Mouse (Mus musculus): ENCODE measurements around the gene Eef2k. TPM values are rescaled to one million over a fixed set of nuclear protein-coding genes. Genes with fewer than 3 reads are reported as not detected.

Eef2k gene
- 38.9 and 40.3 TPM in 2 replicates for polyA plus RNA-seq (2015; fragmentation: Nextera tagmentation; extraction: Ambion mirVana)

DNA sequence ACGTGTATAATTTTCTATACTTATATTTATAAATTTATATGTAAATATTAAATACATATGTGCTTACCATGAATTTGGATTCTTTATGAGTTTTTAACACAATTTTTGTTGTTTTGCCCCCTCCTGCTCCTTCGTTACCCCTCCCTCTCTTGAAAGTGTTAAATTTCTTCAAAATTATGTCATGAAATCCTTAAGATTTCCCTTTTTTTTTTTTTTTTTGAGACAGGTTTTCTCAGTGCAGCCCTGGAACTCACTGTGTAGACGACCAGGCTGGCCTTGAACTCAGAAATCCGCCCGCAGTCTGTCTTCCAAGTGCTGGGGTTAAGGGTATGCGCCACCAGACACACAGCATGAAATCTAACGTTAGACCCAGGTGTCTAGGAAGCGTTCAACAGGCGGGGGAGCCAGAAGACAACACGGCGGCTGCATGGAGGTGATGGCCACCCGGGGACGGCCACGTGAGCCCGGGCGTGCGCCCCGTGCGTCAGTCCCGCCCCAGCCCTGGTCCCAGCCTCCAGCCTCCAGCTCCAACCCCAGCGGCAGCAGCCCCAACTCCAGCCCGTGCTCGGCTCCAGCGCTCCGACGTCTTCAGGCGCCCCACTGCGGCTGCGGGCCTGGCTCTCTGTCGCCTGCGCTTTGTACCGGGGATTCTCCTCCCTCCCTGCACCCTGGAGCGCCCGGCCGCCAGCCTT is at the start of gene Eef2k:
TSS of gene Eef2k (plus strand) at position 487 of the 692 bp plus-strand sequence.
- no peaks in the 10 kb centered on the region for H3K27me3 ChIP-seq (replicated peaks; ENCODE audit: control insufficient read depth, insufficient read depth, low read length)
- H3K27ac ChIP-seq (ENCODE audit: low read length) = peak within 1 kb of the TSS; percentile 99
- H3K4me3 ChIP-seq (replicated peaks; ENCODE audit: low read length) = peak within 1 kb of the TSS; percentile 82
- H3K9ac ChIP-seq (replicated peaks; ENCODE audit: low read depth, low read length) = peak within 1 kb of the TSS; percentile 93
- H3K9me3 ChIP-seq (ENCODE audit: control insufficient read depth, low read length) = no peaks in the 10 kb centered on the region
- 3% methylated on average over 33 of the region's 35 CpGs for WGBS
- H3K4me2 ChIP-seq (ENCODE audit: low read length) = peak within 1 kb of the TSS; percentile 52
- peaks cover 15% of the 10 kb centered on the region for H3K4me1 ChIP-seq (replicated peaks; ENCODE audit: control insufficient read depth, insufficient read depth, low read length)
- ATAC-seq = peak; percentile 91
- H3K36me3 ChIP-seq (ENCODE audit: control insufficient read depth, insufficient read depth) = no peaks in the 10 kb centered on the region

DNA sequence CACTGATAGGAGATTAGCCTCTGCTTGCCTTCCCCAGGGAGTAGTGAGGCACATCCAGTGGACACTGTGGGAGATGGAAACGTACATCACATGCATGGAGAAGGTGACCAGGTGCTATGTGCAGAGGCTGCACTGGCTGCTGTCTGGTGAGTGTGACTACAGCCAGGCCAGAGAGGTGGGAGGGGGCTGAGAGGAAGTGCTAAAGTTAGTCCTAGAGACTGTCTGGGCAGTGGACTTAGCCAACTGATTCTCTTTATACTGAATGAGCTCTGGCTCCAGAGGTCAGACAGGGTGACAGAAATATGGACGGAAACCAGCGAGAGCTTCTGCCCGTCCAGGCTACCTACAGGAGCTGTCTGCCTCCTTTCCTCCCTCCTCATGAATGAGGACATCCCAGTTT is 47.1 kb upstream of the Eef2k start:
- WGBS = 83% methylated on average over 4 of the region's 4 CpGs
- no peaks in the 10 kb centered on the region for H3K4me1 ChIP-seq (replicated peaks; ENCODE audit: control insufficient read depth, insufficient read depth, low read length)
- H3K27me3 ChIP-seq (replicated peaks; ENCODE audit: control insufficient read depth, insufficient read depth, low read length) = no peaks in the 10 kb centered on the region

GRCm38 (mm10) chr7:120796369-120796768 is 46.3 kb upstream of the Eef2k start:
- Histone ChIP-seq H3K36me3 (ENCODE audit: control insufficient read depth, insufficient read depth) (no peaks in the 10 kb centered on the region), H3K4me1 (replicated peaks; ENCODE audit: control insufficient read depth, insufficient read depth, low read length) (no peaks in the 10 kb centered on the region), H3K27ac (ENCODE audit: low read length) (no peak overlapping the region), H3K27me3 (replicated peaks; ENCODE audit: control insufficient read depth, insufficient read depth, low read length) (no peaks in the 10 kb centered on the region), H3K9ac (replicated peaks; ENCODE audit: low read depth, low read length) (no peak overlapping the region), H3K4me3 (replicated peaks; ENCODE audit: low read length) (no peak overlapping the region), H3K4me2 (ENCODE audit: low read length) (no peak overlapping the region), H3K9me3 (ENCODE audit: control insufficient read depth, low read length) (no peaks in the 10 kb centered on the region)
- ATAC-seq = no peak
- 74% methylated on average over 3 of the region's 3 CpGs for WGBS

More for the DNA sequence above, 47.1 kb upstream of the Eef2k start:
- Histone ChIP-seq H3K9ac (replicated peaks; ENCODE audit: low read depth, low read length) (no peak overlapping the region), H3K4me3 (replicated peaks; ENCODE audit: low read length) (no peak overlapping the region), H3K9me3 (ENCODE audit: control insufficient read depth, low read length) (no peaks in the 10 kb centered on the region), H3K4me2 (ENCODE audit: low read length) (no peak overlapping the region), H3K27ac (ENCODE audit: low read length) (no peak overlapping the region), H3K36me3 (ENCODE audit: control insufficient read depth, insufficient read depth) (no peaks in the 10 kb centered on the region)
- ATAC-seq = no peak

DNA sequence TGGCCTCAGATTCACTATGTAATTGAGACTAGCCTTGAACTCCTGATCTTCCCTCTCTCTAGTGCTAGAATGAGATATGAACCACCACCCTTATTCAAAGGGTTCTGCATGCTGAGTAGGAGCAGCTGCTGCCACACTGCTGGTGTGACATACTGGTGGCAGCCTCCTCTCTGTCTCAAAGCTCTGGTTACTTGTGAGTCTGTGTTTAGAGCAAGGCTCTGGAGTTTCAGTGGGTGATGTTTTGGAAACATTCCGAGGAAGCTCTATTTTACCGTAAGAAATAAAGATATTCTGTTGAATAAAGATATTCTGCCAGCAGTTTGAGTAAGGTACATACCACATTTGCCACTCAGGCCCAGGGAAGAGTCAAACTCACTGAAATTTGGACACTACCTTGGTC is 39.4 kb upstream of the Eef2k start:
- Histone ChIP-seq H3K36me3 (ENCODE audit: control insufficient read depth, insufficient read depth) (no peaks in the 10 kb centered on the region), H3K4me3 (replicated peaks; ENCODE audit: low read length) (no peak overlapping the region), H3K27me3 (replicated peaks; ENCODE audit: control insufficient read depth, insufficient read depth, low read length) (no peaks in the 10 kb centered on the region), H3K4me2 (ENCODE audit: low read length) (no peak overlapping the region), H3K9me3 (ENCODE audit: control insufficient read depth, low read length) (no peaks in the 10 kb centered on the region), H3K27ac (ENCODE audit: low read length) (no peak overlapping the region), H3K9ac (replicated peaks; ENCODE audit: low read depth, low read length) (no peak overlapping the region), H3K4me1 (replicated peaks; ENCODE audit: control insufficient read depth, insufficient read depth, low read length) (no peaks in the 10 kb centered on the region)
- WGBS = 96% methylated on average over 2 of the region's 2 CpGs
- ATAC-seq = no peak

DNA sequence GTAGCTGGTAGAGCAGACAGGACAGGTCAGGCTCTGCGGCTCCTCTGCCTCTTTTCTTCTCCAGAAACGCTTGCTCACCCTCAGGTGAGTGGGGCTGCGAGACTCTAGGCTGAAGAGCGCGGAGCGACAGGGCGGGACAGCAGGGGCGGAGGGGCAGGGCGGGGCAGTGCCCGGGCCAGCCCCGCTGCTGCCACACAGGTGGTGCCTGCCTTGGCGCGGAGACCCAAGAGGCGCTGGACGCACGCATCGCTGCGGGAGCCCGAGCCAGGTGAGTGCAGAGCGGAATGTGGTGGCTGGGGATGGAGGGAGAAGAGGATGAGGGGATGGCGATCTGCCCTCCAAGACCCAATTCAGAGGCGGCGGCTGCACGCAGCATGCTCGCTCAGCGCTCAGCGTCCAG is 32.9 kb upstream of the Eef2k start:
- ATAC-seq = no peak
- WGBS = 4% methylated on average over 27 of the region's 27 CpGs
- Histone ChIP-seq H3K4me2 (ENCODE audit: low read length) (peak overlapping the region; percentile 44), H3K4me1 (replicated peaks; ENCODE audit: control insufficient read depth, insufficient read depth, low read length) (no peaks in the 10 kb centered on the region), H3K27ac (ENCODE audit: low read length) (no peak overlapping the region), H3K4me3 (replicated peaks; ENCODE audit: low read length) (peak overlapping the region; percentile 9; the same call in 1 of the 2 replicates), H3K9me3 (ENCODE audit: control insufficient read depth, low read length) (no peaks in the 10 kb centered on the region), H3K9ac (replicated peaks; ENCODE audit: low read depth, low read length) (0 out of 2 replicates have a peak overlapping the region, but pooled peaks have one; percentile 30), H3K36me3 (ENCODE audit: control insufficient read depth, insufficient read depth) (no peaks in the 10 kb centered on the region), H3K27me3 (replicated peaks; ENCODE audit: control insufficient read depth, insufficient read depth, low read length) (no peaks in the 10 kb centered on the region; the same call in 1 of the 2 replicates)

DNA sequence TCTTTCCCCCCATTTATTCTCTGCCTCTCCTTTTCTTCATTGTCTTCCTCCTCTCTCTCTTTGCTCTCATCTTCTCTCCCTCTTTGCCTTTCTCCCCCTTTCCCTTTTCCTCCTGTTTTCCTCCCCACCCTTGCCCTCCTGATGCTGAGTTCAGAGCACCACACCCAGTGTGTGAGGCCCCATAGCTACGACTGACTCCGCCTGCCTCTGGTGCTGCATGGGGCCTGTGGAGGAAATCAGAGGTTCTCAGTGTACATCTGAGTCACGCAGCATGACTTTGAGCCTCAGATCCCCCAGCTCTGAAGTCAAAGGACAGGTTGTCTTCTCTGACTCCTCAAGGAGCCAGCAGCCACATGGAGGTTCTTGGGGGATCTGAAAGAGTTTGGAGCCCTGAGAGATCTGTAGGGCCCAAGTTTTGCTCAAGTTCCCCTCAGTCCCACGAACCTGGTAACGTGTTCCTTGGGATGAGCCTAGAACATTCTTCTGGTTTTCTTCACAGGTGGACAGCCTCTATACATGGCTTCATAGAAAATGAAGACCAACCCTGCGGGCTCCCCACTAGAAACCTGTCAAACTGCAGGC is 30.7 kb upstream of the Eef2k start, which contains the start of gene Gm5737:
TSS of gene Gm5737 (plus strand) at position 532 of the 582 bp plus-strand sequence.
- Histone ChIP-seq H3K36me3 (ENCODE audit: control insufficient read depth, insufficient read depth) (no peaks in the 10 kb centered on the region), H3K27me3 (replicated peaks; ENCODE audit: control insufficient read depth, insufficient read depth, low read length) (no peaks in the 10 kb centered on the region; the same call in 1 of the 2 replicates), H3K4me1 (replicated peaks; ENCODE audit: control insufficient read depth, insufficient read depth, low read length) (no peaks in the 10 kb centered on the region), H3K27ac (ENCODE audit: low read length) (no peak within 1 kb of the TSS), H3K4me3 (replicated peaks; ENCODE audit: low read length) (no peak within 1 kb of the TSS), H3K9ac (replicated peaks; ENCODE audit: low read depth, low read length) (no peak within 1 kb of the TSS), H3K4me2 (ENCODE audit: low read length) (no peak within 1 kb of the TSS), H3K9me3 (ENCODE audit: control insufficient read depth, low read length) (no peaks in the 10 kb centered on the region)
- no peak for ATAC-seq
- WGBS = 84% methylated on average over 6 of the region's 6 CpGs

- Histone ChIP-seq H3K27me3 (replicated peaks; ENCODE audit: control insufficient read depth, insufficient read depth, low read length) (no peaks in the 10 kb centered on the region), H3K27ac (ENCODE audit: low read length) (no peak overlapping the region), H3K36me3 (ENCODE audit: control insufficient read depth, insufficient read depth) (no peaks in the 10 kb centered on the region), H3K4me1 (replicated peaks; ENCODE audit: control insufficient read depth, insufficient read depth, low read length) (no peaks in the 10 kb centered on the region), H3K4me3 (replicated peaks; ENCODE audit: low read length) (no peak overlapping the region), H3K4me2 (ENCODE audit: low read length) (no peak overlapping the region), H3K9me3 (ENCODE audit: control insufficient read depth, low read length) (no peaks in the 10 kb centered on the region), H3K9ac (replicated peaks; ENCODE audit: low read depth, low read length) (no peak overlapping the region)
- 80% methylated on average over 6 of the region's 6 CpGs for WGBS
- no peak for ATAC-seq
Observed at GRCm38 (mm10) chr7:120817552-120817951, 25.1 kb upstream of the Eef2k start.

DNA sequence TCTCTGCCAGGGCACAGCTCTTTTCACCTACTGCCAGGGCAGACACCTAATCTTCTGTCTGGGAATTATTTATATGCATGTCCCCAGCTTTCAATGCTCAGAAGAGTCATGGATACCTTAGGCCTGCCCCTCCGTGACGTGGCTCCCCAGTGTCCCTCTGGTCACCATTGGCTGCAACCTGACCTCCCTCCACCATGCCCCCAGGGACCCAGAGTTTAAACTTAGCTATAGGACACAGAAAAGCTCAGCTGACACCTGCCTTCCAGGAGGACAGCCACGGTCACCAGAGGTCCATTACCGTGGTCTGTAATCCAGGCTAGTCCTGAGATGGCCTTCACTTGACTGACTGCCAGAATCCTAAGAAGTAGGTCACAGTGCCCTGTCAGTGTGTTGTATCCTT is 23.2 kb upstream of the Eef2k start:
- ATAC-seq = no peak
- Histone ChIP-seq H3K4me3 (replicated peaks; ENCODE audit: low read length) (no peak overlapping the region), H3K27me3 (replicated peaks; ENCODE audit: control insufficient read depth, insufficient read depth, low read length) (no peaks in the 10 kb centered on the region), H3K4me2 (ENCODE audit: low read length) (no peak overlapping the region), H3K27ac (ENCODE audit: low read length) (no peak overlapping the region), H3K4me1 (replicated peaks; ENCODE audit: control insufficient read depth, insufficient read depth, low read length) (no peaks in the 10 kb centered on the region), H3K36me3 (ENCODE audit: control insufficient read depth, insufficient read depth) (no peaks in the 10 kb centered on the region), H3K9me3 (ENCODE audit: control insufficient read depth, low read length) (no peaks in the 10 kb centered on the region), H3K9ac (replicated peaks; ENCODE audit: low read depth, low read length) (no peak overlapping the region)
- 90% methylated on average over 4 of the region's 4 CpGs for WGBS

- Histone ChIP-seq H3K27me3 (replicated peaks; ENCODE audit: control insufficient read depth, insufficient read depth, low read length) (no peaks in the 10 kb centered on the region), H3K4me1 (replicated peaks; ENCODE audit: control insufficient read depth, insufficient read depth, low read length) (no peaks in the 10 kb centered on the region), H3K9me3 (ENCODE audit: control insufficient read depth, low read length) (no peaks in the 10 kb centered on the region), H3K4me2 (ENCODE audit: low read length) (no peak overlapping the region), H3K4me3 (replicated peaks; ENCODE audit: low read length) (no peak overlapping the region), H3K9ac (replicated peaks; ENCODE audit: low read depth, low read length) (no peak overlapping the region), H3K27ac (ENCODE audit: low read length) (no peak overlapping the region), H3K36me3 (ENCODE audit: control insufficient read depth, insufficient read depth) (no peaks in the 10 kb centered on the region)
- 21% methylated on average over 5 of the region's 5 CpGs for WGBS
- ATAC-seq = peak; percentile 69
Observed at GRCm38 (mm10) chr7:120823248-120823647, 19.4 kb upstream of the Eef2k start.
